Mouse (Mus musculus) myocyte (in vitro differentiated cells): ENCODE measurements around the gene Cnih2.

Experiments
- CEBPB ChIP-seq: IDR thresholded peaks from 2 replicates; pipeline ENCODE4 v1.6.1; 2011; ENCODE audit warnings: mild to moderate bottlenecking, moderate library complexity; ENCODE audit not compliant: poor library complexity, insufficient read depth, severe bottlenecking
- E2F4 ChIP-seq: IDR thresholded peaks from one replicate; pipeline ENCODE4 v1.6.1; 2011; ENCODE audit warnings: mild to moderate bottlenecking, control low read depth, moderate library complexity; ENCODE audit not compliant: insufficient read depth
- MAX ChIP-seq: IDR thresholded peaks from one replicate; pipeline ENCODE4 v1.6.1; 2011; ENCODE audit warnings: low read depth, mild to moderate bottlenecking, control low read depth
- MYOG ChIP-seq, 3 experiments: IDR thresholded peaks; one replicate each; pipeline ENCODE4 v1.6.1; 2011; ENCODE audit warnings: control low read depth in 2 of 3, low read depth in 2 of 3, mild to moderate bottlenecking in 2 of 3; ENCODE audit not compliant: insufficient read length in 2 of 3, control insufficient read depth in 1 of 3, insufficient read depth in 1 of 3
- POLR2A ChIP-seq: IDR thresholded peaks from one replicate; pipeline ENCODE4 v1.6.1; 2011; ENCODE audit warnings: low read depth, mild to moderate bottlenecking, control low read depth, moderate library complexity; ENCODE audit not compliant: insufficient read length
- POLR2AphosphoS2 ChIP-seq: IDR thresholded peaks from one replicate; pipeline ENCODE4 v1.6.1; 2011; ENCODE audit warnings: low read depth, control low read depth; ENCODE audit not compliant: insufficient read length
- TCF12 ChIP-seq: IDR thresholded peaks from one replicate; pipeline ENCODE4 v1.6.1; 2011; ENCODE audit warnings: mild to moderate bottlenecking, control low read depth; ENCODE audit not compliant: poor library complexity, insufficient read depth, severe bottlenecking
- TCF3 ChIP-seq: IDR thresholded peaks from one replicate; pipeline ENCODE4 v1.6.1; 2011; ENCODE audit warnings: low read depth, control low read depth; ENCODE audit not compliant: insufficient read length
- USF1 ChIP-seq: IDR thresholded peaks from one replicate; pipeline ENCODE4 v1.6.1; 2011; ENCODE audit warnings: low read depth, mild to moderate bottlenecking, control low read depth, moderate library complexity

- TF ChIP-seq POLR2A (peak; percentile 91), MYOG (IDR thresholded peaks at IDR 0.05; ENCODE audit: control insufficient read depth in 1 of 3, insufficient read depth in 1 of 3, insufficient read length in 2 of 3, low read depth in 2 of 3) (no peak), POLR2AphosphoS2 (peak; percentile 90), TCF12 (no peak), MAX (no peak), E2F4 (no peak), USF1 (no peak), CEBPB (no peak), TCF3 (no peak)
Observed at GRCm38 (mm10) chr19:5087884-5088728, 10.2 kb downstream of the Cnih2 start, which contains the start of gene Yif1a.
